Mouse (Mus musculus): Measurements from ENCODE around the gene Jmy. TPM values are rescaled to one million over a fixed set of nuclear protein-coding genes. Genes with fewer than 3 reads are reported as not detected.

Gene Jmy
- total RNA-seq, 2 experiments from 2014 or later, result 3.2 to 7.4 TPM

GRCm38 (mm10) chr13:93381301-93381700 lies 118.3 kb downstream of the Jmy start:
- no peak for ATAC-seq (ENCODE audit: poor library complexity, severe bottlenecking)

- no peak for ATAC-seq (ENCODE audit: poor library complexity, severe bottlenecking)
These were observed 119.1 kb downstream of the Jmy start for GRCm38 (mm10) chr13:93380399-93381063.

Other genes starting within 250 kb of the Jmy start
- gene Homer1, start 200.2 kb downstream of the Jmy start, total RNA-seq (2015), result 17.8 and 18.8 TPM in 2 replicates
- gene Homer1, start 200.2 kb downstream of the Jmy start, total RNA-seq (2017), result 20.5 and 26.8 TPM in 2 replicates
- not detected in 2 replicates for gene Bhmt, start 138.2 kb upstream of the Jmy start, total RNA-seq (2015)
- not detected in 2 replicates for gene Bhmt, start 138.2 kb upstream of the Jmy start, total RNA-seq (2017)
- gene Bhmt2, start 174.5 kb upstream of the Jmy start, total RNA-seq (2015), result not detected in 2 replicates
- gene Bhmt2, start 174.5 kb upstream of the Jmy start, total RNA-seq (2017), result not detected in 2 replicates
- not detected in 2 replicates for gene Dmgdh, start 174.6 kb upstream of the Jmy start, total RNA-seq (2015)
- gene Dmgdh, start 174.6 kb upstream of the Jmy start, total RNA-seq (2017), result not detected in 2 replicates